Mouse (Mus musculus) retina, embryonic 14.5 days (tissue): ENCODE measurements around the gene Pabpc4.

Experiments used
- DNase-seq: peaks from one replicate; pipeline ENCODE4 v3.0.0-alpha.2; 2015; ENCODE audit warnings: low spot score

Pabpc4 gene

DNA sequence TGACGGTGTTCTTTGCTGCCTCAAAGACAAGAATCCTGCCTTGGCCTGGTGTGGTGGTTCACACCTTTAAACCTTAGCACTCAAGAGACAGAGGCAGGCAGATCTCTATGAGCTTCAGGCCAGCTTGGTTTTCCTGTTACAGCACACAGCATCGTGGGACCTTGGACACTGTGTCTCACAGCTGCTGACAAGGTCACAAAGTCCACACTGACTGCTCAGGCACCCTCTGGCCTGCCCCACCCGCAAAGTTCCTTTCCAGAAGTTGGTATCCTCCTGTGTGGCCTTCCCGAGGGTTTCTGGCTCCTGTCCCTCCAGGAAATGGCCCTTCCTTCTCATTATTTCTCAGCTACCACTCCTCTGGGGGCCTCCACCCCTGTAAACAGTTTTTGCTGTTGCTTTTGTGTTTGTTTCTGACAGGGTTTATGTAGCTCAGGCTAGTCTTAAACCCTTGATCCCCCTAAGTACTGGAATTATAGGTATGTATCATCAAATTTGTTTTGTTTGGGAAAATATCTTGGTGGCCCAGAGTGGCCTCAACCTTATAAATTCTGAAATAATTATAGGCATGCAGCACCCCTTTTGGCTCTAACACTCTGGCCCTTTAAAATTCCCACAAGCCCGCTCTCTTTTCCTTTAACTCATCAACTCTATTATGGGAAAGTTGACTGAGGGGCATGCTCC lies at the start of gene Pabpc4:
Gene Pabpc4 (plus strand): TSS at position 631 of the 681 bp plus-strand sequence.
- no peak for DNase-seq

DNA sequence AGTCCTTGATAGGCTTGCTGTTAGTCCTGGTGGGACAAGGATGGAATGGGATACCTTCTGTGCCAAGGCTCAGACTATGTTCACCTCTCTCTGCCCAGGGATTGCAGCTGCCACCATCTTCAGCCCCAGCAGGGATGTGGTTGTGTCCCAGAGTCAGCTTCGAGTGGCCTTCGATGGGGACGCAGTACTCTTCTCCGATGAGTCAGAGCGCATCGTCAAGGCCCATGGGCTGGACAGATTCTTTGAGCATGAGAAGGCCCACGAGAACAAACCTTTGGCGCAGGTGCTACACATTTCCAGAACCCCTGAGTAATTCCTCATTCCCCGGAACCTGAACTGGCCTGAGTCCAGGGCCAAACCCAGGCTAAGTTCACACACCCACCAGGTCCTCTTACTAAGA lies 48.2 kb upstream of the Pabpc4 start:
- no peak for DNase-seq

DNA sequence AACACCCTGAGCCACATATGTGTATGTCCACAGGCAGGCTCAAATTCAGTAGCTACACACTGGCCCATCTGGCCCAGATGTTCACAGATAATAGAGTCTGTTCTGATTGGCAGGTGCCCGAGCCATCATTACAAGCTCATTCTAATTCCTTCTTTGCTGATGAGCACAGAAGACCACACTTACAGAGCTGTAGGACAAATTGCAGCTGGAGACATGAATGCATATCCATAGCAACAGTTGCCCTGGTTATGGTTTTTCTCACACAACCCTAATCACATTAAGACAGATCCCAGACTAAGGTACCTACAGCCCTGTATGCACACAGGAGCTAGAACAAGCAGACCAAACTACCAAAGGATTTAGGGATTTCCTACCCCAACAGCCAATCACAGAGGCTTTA lies 46.8 kb upstream of the Pabpc4 start:
- DNase-seq: no peak

DNA sequence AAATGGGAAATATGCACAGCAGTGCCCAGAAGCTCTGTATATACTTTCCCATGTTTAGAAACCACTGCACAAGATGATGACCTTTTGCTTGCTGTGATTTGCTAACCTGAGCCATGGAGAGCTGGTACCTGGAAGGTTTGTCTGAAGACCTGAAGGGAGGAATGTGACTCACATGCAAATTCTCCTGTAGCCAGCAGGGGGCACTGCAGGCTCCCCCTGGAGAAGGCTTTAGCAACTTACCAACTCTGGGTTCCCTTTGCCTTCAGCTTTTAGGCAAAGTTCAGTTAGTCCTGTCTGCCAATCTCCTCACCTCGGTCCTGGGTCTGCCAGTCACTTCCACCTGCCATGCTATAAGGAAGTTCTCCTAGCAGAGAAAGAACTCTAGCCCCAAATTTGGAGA lies 45.4 kb upstream of the Pabpc4 start:
- peak; percentile 70 for DNase-seq

DNA sequence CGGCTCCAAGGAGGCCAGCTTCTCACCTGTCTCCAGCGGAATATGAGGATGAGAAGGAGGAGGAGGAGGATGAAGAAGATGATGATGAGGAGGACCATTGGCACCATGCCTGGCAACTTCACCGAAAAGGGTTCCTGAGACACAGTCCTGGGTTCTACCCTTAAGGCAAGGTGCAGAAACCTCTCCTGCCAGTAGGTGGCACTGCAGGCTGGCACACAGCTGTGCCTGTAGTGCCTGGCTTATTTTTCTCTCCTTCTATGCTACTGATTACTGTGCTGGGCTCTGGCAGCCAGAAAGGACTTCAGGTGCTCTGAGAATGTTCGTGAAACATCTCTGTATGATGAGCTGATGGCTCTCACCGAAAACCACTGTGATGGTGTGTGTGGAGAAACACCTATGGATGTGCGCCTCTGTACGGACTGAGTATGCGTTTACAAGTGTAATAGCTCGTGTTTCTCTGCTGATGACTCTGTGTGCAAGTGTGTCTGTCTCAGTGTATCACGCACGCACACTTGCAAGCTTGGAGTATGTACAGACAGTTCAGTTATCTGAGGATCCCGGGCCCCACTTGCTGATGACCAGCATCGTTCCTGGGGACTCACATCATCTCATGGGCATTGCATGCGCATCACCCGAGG lies 42.3 kb upstream of the Pabpc4 start:
- DNase-seq: peak; percentile 90

DNA sequence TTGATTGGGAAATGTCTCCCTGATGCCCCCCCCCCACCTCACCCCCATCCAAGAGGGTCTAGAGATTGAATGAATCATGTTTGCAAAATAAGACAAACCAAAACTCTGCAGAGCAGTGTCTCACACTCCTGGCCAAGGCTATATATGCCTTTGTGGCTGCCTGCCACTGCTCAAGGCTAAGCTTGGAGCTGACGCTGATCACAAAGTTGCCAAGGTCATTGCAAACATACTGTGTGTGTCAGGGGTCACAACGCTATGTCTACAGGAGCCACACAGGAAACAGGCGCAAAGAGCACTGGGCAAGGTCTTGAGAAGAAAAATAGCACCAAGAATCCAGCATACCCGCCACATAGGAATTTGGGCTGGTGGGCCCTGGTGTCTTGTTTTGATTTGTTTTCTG lies 41.5 kb upstream of the Pabpc4 start:
- no peak for DNase-seq

DNA sequence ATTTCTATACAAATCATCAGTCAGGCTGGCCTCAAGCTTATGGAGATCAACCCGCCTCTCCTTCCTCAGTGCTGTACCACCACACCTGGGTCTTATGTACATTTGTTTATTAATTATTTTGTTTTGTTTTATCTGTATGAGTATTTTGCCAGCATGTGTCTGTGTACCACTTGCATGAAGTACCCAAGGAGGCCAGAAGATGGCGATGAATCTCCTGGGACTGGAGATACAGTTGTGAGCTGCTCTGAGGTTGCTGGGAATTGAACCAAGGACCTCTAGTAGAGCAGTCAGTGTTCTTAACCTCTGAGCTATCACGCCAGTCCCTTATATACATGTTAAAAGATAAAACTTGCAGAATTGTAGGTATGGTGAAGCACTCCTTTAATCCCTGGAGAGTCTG lies 38.8 kb upstream of the Pabpc4 start:
- peak; percentile 48 for DNase-seq

DNA sequence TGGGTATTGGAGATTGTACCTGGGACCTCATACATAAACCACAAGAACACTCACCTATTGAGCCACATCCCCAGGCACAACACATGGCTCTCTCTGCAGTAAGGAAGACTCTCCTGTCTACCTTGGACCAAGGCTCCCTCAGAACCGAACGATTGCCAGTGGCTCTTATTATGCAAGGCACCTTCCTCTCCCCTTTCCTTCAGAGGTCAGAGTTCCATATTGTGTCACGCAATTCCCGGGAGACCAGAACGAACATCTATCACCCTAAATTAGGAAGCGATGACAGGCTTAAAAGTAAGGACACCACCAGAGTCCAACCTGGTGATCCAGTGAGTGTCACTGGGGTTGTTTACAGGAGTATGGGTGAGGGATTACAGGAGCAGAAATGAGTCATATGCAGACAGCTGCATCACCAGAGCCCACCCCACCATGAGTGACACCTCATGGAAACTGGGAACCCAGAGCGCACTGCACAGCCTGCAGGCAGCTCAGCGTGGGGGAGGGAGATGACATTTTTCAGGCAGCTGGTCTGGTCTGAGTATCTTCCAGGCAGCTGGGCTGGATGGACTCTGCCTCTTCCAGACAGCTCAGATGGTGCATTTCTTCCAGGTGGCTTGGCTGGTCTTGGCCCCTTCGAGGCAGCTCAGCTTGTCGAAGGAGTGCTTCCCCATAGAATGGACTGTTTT lies 36.3 kb upstream of the Pabpc4 start:
- no peak for DNase-seq

DNA sequence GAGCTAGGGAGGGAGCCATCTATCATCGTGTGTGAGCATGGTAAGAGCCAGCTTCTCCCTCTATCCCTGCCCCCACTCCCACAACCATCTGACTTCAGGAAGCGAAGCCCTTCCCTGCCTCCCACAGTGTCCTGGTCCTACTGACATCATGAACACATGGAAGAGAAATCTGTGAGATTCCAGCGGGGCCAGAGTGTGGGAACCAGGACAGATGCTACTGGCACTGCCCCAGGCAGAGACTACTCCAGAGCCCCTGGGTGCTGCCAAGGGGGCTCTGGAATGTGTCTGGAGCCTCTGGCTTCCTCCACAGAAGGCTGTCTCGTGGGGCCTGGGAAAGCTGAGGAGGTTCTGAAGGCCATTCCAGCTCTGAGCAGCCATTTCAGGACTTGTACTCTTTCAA lies 34.4 kb upstream of the Pabpc4 start:
- no peak for DNase-seq

DNA sequence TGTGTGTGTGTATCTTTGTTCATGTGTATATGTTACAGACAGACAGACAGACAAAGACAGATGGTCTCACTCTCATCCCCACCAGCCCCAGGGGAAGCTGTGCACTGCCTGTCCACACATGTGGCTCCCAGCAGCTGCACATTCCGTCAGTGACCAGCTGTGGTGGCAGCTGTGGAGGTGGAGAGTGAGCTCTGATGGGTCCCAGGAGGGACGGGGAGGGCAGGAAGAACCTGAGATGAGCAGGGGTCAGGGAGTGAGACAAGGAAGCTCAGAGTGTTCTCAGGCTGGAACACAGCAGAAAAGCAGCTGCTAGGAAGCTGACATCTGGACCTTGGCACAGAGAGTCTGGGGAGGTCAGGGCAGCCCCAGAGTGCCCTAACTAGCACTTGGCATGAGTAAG lies 33.9 kb upstream of the Pabpc4 start:
- DNase-seq: no peak

DNA sequence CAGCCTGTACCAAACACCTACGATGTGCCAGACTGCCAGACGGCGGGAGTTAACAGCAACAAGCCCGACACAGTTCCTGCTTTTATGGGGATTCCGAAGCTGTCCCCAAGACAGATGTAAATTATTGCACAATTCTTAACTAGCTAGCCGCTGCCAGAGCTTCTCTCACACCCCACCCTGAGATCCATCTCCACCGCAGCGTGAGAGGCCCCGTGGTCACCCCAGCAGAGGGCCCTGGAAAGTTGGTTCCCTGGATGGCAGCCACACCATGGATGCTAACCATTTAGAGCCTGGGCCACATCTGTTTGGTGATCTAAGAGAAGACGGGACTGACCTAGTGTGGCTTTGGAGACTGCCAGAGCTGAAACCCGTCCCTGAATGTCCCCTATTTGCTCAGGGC lies 33.0 kb upstream of the Pabpc4 start:
- no peak for DNase-seq

DNA sequence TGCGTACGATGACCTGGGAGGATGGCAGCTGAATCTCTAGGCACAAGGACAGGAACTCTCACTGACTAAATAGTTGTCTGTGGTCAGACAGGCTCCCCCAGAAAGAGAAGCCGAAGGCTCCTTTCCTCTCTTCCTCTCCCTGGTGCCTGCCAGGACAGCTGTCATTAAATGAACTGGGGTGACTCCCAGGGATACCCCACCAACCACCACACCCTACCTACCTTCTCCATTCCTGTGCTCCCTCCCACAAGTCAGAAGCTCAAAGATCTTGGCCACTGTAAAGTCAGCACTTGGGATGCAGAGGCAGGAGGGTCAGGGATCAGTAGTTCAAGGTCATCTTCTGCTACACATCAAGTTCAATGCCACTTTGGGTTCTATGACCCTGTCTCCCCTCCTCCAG lies 29.3 kb upstream of the Pabpc4 start:
- DNase-seq: no peak

DNA sequence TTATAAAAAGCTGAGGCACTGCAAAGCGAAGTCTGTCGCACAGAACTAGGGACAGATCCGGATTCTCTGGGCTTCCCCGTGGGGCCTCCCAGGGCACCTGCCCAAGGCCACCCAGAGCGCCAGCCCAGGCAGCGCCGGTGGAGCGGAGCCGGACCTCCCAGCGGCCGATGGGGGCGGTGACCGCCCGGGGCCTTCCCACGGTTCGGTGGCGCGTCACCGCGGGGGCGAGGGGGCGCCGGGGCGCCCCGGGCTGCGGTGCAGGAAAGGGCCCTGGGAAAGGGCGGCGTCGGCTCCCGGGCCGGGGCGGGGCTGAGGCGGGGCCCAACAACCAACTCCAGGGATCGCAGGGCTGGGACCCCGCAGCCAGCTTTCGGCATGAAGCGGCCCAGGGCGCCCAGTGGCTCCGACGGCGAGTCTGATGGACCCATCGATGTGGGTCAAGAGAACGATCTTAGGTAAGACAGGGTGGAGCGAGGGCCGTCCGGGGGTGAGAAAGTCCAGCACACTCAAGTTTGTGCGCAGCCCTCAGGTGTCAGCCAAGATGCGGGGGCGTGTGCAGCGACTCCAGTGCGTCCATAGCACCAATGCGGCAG lies 28.6 kb upstream of the Pabpc4 start, which contains the start of gene Heyl:
Gene Heyl (plus strand): TSS at position 65 of the 593 bp plus-strand sequence.
- DNase-seq: peak; percentile 51

DNA sequence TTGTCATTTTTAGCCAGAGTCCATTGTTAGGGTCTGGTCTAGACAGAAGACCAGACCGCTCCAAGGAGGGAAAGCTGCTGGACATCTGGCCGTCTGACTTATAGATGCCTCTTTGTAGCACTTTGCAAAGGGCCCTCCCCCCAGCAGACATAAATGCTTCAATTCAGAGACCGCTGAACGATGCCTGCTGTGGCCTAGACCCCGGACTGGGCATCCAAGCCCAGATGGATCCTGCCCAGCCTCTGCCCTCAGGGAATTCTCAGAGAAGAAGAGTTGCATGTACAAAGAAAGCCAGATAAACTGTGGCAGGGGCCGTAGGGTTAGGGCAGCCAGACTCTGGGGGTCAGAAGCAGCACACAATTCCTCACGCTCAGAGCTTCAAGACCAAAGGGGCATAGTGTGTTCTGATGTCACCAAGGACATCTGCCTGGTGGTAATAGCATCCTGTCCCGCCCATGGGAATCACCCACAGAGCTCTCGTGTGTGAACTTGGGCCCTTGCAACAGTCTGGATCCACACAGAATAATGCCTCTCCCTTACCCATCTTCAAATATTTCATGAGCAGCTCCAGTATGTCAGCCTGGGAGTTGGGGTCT lies 26.2 kb upstream of the Pabpc4 start:
- DNase-seq: no peak

DNA sequence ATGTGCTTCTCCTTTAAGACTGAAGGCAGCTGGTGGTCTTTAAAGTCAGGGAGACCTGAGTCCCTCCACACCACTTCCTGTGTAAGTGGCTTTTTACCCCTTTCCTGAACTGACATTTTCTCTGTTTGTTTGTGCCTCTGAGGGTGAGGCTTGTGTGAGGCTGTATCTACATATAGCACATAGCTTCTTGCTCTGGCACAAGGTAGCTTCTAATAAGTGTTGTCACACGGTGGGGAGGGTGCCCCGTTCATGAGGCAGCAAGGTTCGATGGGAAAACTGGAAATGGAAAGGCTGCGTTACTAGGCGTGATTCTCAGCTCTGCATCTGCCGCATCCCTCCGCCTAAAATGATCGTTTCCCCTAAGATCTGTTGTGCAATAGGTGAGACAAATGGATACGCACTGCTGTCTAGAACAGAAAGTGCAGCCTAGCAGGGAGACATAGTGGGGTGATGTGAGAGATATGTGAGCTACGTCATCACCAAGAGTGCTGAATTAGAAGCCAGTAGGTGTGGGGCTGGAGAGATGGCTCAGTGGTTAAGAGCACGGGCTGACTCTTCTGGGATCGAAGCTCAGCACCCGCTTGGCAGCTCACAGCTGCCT lies 25.6 kb upstream of the Pabpc4 start:
- DNase-seq: no peak

DNA sequence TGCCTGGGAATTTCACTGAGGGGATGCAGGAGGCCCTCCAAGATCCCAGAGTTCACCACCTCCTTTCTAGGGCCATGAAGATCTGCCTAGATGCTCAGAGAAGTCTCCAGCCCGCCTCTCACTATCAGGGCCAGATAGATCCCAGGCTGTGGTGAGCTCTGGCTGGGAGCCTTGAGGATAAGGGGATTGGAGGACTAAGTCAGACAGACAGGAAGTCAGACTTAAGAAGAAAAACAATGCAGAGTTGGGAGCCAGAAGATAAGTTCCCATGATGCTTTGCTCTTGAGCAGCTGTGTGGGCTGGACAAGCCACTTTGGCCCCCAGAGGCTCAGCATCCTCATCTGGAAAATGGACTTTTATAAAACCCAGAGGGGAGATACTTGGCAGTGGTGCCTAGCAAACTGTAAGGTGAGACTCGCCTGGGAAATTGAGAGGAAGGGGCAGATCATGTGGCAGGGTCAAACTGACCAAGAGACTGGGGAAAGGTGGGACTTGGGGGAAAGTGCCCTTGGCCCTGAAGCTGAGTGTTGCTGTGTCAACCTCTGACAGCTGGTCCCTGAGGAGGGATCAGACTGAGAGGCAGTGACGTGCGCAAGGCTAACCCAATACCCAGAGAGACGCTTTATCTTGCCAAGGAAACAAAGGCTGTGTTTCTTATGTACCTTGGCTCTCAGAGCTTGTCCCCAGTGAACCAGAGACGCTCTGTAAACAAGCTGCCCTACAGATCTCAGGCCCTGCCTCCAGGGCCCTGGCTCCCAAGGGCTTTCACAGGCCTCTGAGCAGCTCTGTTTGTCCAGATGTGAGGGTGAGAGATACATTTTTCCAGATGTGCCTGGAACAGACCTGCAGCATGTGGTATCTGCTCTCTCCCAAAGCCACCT lies 24.5 kb upstream of the Pabpc4 start:
- no peak for DNase-seq

DNA sequence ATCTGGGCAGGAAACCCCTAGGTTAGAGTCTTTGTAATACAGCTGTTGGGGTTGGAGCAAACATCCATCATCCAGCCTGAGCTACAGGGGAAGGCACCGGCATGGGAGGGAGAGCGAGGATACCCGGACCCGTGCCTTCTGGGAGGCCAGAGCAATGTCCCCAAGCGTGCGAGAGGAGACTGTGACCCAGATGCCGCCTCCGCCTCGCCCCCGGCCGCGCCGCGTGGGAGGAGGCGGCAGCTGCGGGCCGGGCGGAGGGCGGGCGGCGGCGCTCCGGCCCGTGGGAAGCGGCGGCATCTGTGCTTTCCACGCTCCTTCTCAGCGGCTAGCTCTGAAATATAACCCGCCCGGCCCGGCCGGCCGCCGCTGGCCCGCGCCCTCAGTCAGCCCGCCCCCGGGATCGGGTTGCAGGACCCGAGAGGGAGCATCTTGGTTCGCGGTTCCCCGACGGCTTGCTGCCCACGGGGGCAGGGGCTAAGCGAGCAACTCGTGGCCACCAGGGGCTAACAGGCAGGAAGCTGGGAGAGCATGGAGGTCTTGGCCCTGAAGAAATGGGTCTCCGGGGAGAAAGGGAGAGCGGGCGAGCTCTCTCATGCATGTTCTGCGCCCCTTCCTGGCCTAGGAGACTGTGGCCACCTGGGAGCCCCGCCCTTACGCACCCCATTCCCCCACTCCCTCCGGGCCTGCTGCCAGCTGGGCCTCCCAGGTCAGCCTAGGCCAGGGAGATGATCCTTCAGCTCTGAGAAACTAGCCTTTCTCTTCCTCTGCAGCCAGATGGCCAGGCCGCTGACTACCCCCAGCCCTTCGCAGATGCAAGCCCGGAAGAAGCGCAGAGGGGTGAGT lies 22.6 kb upstream of the Pabpc4 start:
- peak; percentile 77 for DNase-seq

DNA sequence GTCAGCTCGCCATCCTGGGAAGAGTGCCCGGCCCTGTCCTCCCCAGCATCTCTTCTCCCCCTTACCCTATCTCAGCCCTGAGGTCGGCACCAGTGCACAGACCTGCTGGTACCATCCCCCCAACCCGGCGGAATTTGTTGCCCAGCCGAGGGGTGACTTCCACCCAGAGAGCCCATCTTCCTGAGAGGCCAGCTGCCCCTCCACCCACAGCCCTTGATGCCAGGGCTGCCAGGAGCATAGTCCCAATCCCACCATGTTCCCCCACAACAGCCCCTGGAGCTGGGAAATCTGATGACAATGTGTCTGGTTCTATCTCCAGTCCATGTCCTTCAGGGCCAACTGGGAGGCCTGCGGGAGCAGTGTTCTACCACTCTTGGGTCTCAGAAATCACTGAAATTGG lies 15.9 kb upstream of the Pabpc4 start:
- no peak for DNase-seq

DNA sequence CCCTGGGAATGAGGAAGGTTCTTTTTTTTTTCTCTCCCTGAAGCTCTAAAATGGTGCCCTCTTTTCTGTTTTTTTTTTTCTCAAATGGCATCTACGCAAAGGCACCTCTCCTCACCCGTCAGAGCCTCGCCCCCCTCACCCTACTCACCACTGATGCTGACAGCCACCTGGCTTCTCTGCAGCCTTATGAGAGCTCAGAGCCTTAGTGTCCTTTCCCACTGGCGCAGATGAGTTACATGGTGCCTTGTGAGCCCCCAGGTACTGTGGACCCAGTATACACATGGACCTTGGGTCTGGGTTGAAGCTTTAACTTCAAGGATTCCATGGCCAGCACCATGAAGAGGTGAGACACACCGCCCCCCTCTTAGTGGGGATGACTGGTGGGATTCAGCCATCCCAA lies 15.5 kb upstream of the Pabpc4 start:
- DNase-seq: no peak
